Mouse (Mus musculus) erythroblast, embryonic 14.5 days (primary cell): Measurements from ENCODE around the gene 2210407C18Rik.

ENCODE experiments used
- GATA1 ChIP-seq: IDR thresholded peaks from 2 replicates; pipeline ENCODE4 v1.6.1; 2012; ENCODE audit warnings: low read length, inconsistent platforms, mixed read lengths
- TAL1 ChIP-seq: IDR thresholded peaks from 3 replicates; pipeline ENCODE4 v1.6.1; 2012; ENCODE audit warnings: low read length, inconsistent platforms, mixed read lengths

DNA sequence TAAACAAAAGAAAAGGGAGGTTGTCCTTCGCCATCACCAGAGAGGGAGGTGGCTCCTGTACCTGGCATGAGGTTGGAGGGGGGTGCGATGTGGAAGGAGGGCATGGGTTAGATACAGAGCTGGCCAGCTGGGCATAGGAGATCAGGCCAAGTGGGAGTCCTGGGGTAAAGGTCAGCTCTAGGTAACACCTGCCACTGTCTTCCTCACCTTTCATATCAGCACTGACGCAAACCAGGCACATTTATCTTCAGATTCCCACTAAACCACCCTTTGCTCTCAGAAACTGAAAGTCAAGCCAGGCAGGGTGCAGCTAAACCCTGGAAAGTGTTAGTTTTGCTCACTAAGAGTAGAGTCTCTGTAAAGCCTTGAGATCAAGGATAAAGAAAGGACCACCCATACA, 2.5 kb upstream of the 2210407C18Rik start:
- TF ChIP-seq GATA1 (no peak), TAL1 (no peak)
